Mouse (Mus musculus) forebrain, embryonic 10.5 days (tissue): Measurements from ENCODE around the gene Tamm41. TPM values are rescaled to one million over a fixed set of nuclear protein-coding genes. Genes with fewer than 3 reads are reported as not detected.

Experiments
- DNase-seq: peaks from one replicate; pipeline ENCODE4 v3.0.0-alpha.2; 2017; ENCODE audit warnings: low spot score; ENCODE audit errors: extremely low spot score
- H3K27ac ChIP-seq: fragments of 300-500 bp; sonication (generic); 2 replicates; pipeline ENCODE4 v1.5.1; 2016; ENCODE audit warnings: mild to moderate bottlenecking
- H3K27me3 ChIP-seq: fragments of 300-500 bp; sonication (generic); 2 replicates; pipeline ENCODE4 v1.6.1; 2016; ENCODE audit warnings: mild to moderate bottlenecking; ENCODE audit not compliant: poor library complexity, severe bottlenecking
- H3K36me3 ChIP-seq: fragments of 300-500 bp; sonication (generic); replicated peaks from 2 replicates; pipeline ENCODE4 v1.6.1; 2016; ENCODE audit warnings: mild to moderate bottlenecking, moderate library complexity
- H3K4me1 ChIP-seq: fragments of 300-500 bp; sonication (generic); 2 replicates; pipeline ENCODE4 v1.6.1; 2016
- H3K4me3 ChIP-seq: fragments of 300-500 bp; sonication (generic); 2 replicates; pipeline ENCODE4 v1.5.1; 2016; ENCODE audit warnings: mild to moderate bottlenecking, moderate library complexity
- H3K9me3 ChIP-seq: fragments of 300-500 bp; sonication (generic); 2 replicates; pipeline ENCODE4 v1.6.1; 2016; ENCODE audit warnings: mild to moderate bottlenecking, moderate library complexity
- WGBS: fragments of 180-500 bp; shearing (Covaris S2); methylation state at CpG from one replicate; pipeline ENCODE4 v1.1.7; 2016; 5-methylcytosine and 5-hydroxymethylcytosine counted together
- polyA plus RNA-seq: library from polyadenylated mRNA; unstranded; fragments of >200 nt; fragmentation: Nextera tagmentation; extraction: Ambion mirVana; gene quantifications from 2 replicates; pipeline ENCODE4 v1.2.1, GENCODE M21; 2016

Tamm41 gene
- polyA plus RNA-seq, 1 experiment from 2014 or later, result 104 TPM

- no peaks in the 10 kb centered on the region for H3K27me3 ChIP-seq
- H3K4me3 ChIP-seq, result no peak overlapping the region
- H3K4me1 ChIP-seq, result no peaks in the 10 kb centered on the region
- no peak overlapping the region for H3K27ac ChIP-seq
- no peaks in the 10 kb centered on the region for H3K36me3 ChIP-seq
- no peak for DNase-seq
- 86% methylated on average over 1 of the region's 2 CpGs for WGBS
- H3K9me3 ChIP-seq, result no peaks in the 10 kb centered on the region
Observed at GRCm38 (mm10) chr6:115047816-115048215, 10.1 kb upstream of the Tamm41 start.

- Histone ChIP-seq H3K4me3 (no peak overlapping the region), H3K27ac (no peak overlapping the region), H3K36me3 (no peaks in the 10 kb centered on the region), H3K4me1 (no peaks in the 10 kb centered on the region), H3K27me3 (no peaks in the 10 kb centered on the region), H3K9me3 (no peaks in the 10 kb centered on the region)
- 77% methylated on average over 1 of the region's 1 CpGs for WGBS
- no peak for DNase-seq
Observed at GRCm38 (mm10) chr6:115046064-115046463, 8.4 kb upstream of the Tamm41 start.

- H3K4me3 ChIP-seq, result no peak overlapping the region
- no peaks in the 10 kb centered on the region for H3K4me1 ChIP-seq
- no peaks in the 10 kb centered on the region for H3K27me3 ChIP-seq
- no peaks in the 10 kb centered on the region for H3K9me3 ChIP-seq
- WGBS, result 80% methylated on average over 1 of the region's 1 CpGs
- no peak overlapping the region for H3K27ac ChIP-seq
- DNase-seq, result no peak
- H3K36me3 ChIP-seq, result no peaks in the 10 kb centered on the region
Observed at GRCm38 (mm10) chr6:115044709-115045108, 7.0 kb upstream of the Tamm41 start.

GRCm38 (mm10) chr6:115043657-115044500 is 6.2 kb upstream of the Tamm41 start:
- no peak for DNase-seq
- Histone ChIP-seq H3K9me3 (no peaks in the 10 kb centered on the region), H3K27ac (no peak overlapping the region), H3K4me1 (no peaks in the 10 kb centered on the region), H3K27me3 (no peaks in the 10 kb centered on the region), H3K36me3 (no peaks in the 10 kb centered on the region), H3K4me3 (no peak overlapping the region)
- 80% methylated on average over 14 of the region's 14 CpGs for WGBS

- Histone ChIP-seq H3K4me1 (no peaks in the 10 kb centered on the region), H3K9me3 (no peaks in the 10 kb centered on the region), H3K4me3 (no peak overlapping the region), H3K27ac (no peak overlapping the region), H3K36me3 (no peaks in the 10 kb centered on the region), H3K27me3 (no peaks in the 10 kb centered on the region)
- DNase-seq, result no peak
- WGBS, result 73% methylated on average over 10 of the region's 10 CpGs
Observed at GRCm38 (mm10) chr6:115042609-115043008, 4.9 kb upstream of the Tamm41 start.

GRCm38 (mm10) chr6:115033441-115033840 is 4.2 kb downstream of the Tamm41 start:
- H3K9me3 ChIP-seq, result no peaks in the 10 kb centered on the region
- H3K36me3 ChIP-seq, result peaks cover 60% of the 10 kb centered on the region
- H3K27me3 ChIP-seq, result no peaks in the 10 kb centered on the region
- DNase-seq, result no peak
- WGBS, result 95% methylated on average over 5 of the region's 5 CpGs
- H3K27ac ChIP-seq, result no peak overlapping the region
- peaks cover 15% of the 10 kb centered on the region for H3K4me1 ChIP-seq
- no peak overlapping the region for H3K4me3 ChIP-seq

- DNase-seq, result no peak
- H3K27ac ChIP-seq, result no peak overlapping the region
- no peaks in the 10 kb centered on the region for H3K9me3 ChIP-seq
- H3K27me3 ChIP-seq, result no peaks in the 10 kb centered on the region
- 81% methylated on average over 2 of the region's 2 CpGs for WGBS
- H3K36me3 ChIP-seq, result peaks cover 94% of the 10 kb centered on the region
- no peaks in the 10 kb centered on the region for H3K4me1 ChIP-seq
- no peak overlapping the region for H3K4me3 ChIP-seq
Observed at GRCm38 (mm10) chr6:115030098-115030497, 7.6 kb downstream of the Tamm41 start.

- H3K36me3 ChIP-seq, result peaks cover 94% of the 10 kb centered on the region
- H3K9me3 ChIP-seq, result no peaks in the 10 kb centered on the region
- no peaks in the 10 kb centered on the region for H3K4me1 ChIP-seq
- WGBS, result 90% methylated on average over 2 of the region's 2 CpGs
- no peak overlapping the region for H3K27ac ChIP-seq
- no peak overlapping the region for H3K4me3 ChIP-seq
- no peak for DNase-seq
- no peaks in the 10 kb centered on the region for H3K27me3 ChIP-seq
Observed at GRCm38 (mm10) chr6:115029248-115029647, 8.4 kb downstream of the Tamm41 start.

- Histone ChIP-seq H3K4me1 (no peaks in the 10 kb centered on the region), H3K27me3 (no peaks in the 10 kb centered on the region), H3K4me3 (no peak overlapping the region), H3K27ac (no peak overlapping the region), H3K36me3 (peaks cover 94% of the 10 kb centered on the region), H3K9me3 (no peaks in the 10 kb centered on the region)
- 95% methylated on average over 14 of the region's 14 CpGs for WGBS
- no peak for DNase-seq
Observed at GRCm38 (mm10) chr6:115027485-115027992, 10.1 kb downstream of the Tamm41 start.

GRCm38 (mm10) chr6:115022876-115023275 is 14.8 kb downstream of the Tamm41 start:
- no peaks in the 10 kb centered on the region for H3K27me3 ChIP-seq
- no peaks in the 10 kb centered on the region for H3K4me1 ChIP-seq
- WGBS, result 91% methylated on average over 9 of the region's 9 CpGs
- H3K27ac ChIP-seq, result no peak overlapping the region
- no peak for DNase-seq
- H3K9me3 ChIP-seq, result no peaks in the 10 kb centered on the region
- peaks cover 94% of the 10 kb centered on the region for H3K36me3 ChIP-seq
- no peak overlapping the region for H3K4me3 ChIP-seq

GRCm38 (mm10) chr6:115015461-115015860 is 22.2 kb downstream of the Tamm41 start:
- H3K27me3 ChIP-seq, result no peaks in the 10 kb centered on the region
- H3K4me1 ChIP-seq, result peaks cover 7% of the 10 kb centered on the region; the same call in 1 of the 2 replicates
- no peak overlapping the region for H3K27ac ChIP-seq
- no peaks in the 10 kb centered on the region for H3K9me3 ChIP-seq
- no peak overlapping the region for H3K4me3 ChIP-seq
- WGBS, result 94% methylated on average over 13 of the region's 13 CpGs
- H3K36me3 ChIP-seq, result peaks cover 84% of the 10 kb centered on the region
- DNase-seq, result no peak

- Histone ChIP-seq H3K9me3 (no peaks in the 10 kb centered on the region), H3K27me3 (no peaks in the 10 kb centered on the region), H3K4me3 (no peak overlapping the region), H3K4me1 (peaks cover 12% of the 10 kb centered on the region; the same call in 1 of the 2 replicates), H3K27ac (no peak overlapping the region), H3K36me3 (peaks cover 88% of the 10 kb centered on the region)
- WGBS, result 89% methylated on average over 4 of the region's 4 CpGs
- no peak for DNase-seq
Observed at GRCm38 (mm10) chr6:115013574-115013973, 24.1 kb downstream of the Tamm41 start.

- Histone ChIP-seq H3K27me3 (no peaks in the 10 kb centered on the region), H3K36me3 (peaks cover 70% of the 10 kb centered on the region), H3K9me3 (no peaks in the 10 kb centered on the region), H3K4me1 (peaks cover 22% of the 10 kb centered on the region), H3K27ac (peak overlapping the region; percentile 17), H3K4me3 (no peak overlapping the region)
- no peak for DNase-seq
- 80% methylated on average over 8 of the region's 8 CpGs for WGBS
Observed at GRCm38 (mm10) chr6:115011792-115012191, 25.9 kb downstream of the Tamm41 start.
